Mouse (Mus musculus) megakaryocyte, embryonic 14.5 days (primary cell): ENCODE measurements around the gene Lif. TPM values are rescaled to one million over a fixed set of nuclear protein-coding genes. Genes with fewer than 3 reads are reported as not detected.

Experiments used
- H3K27me3 ChIP-seq: replicated peaks from 2 replicates; pipeline ENCODE3; 2012; ENCODE audit warnings: inconsistent platforms
- H3K36me3 ChIP-seq: replicated peaks from 2 replicates; pipeline ENCODE3; 2012; ENCODE audit warnings: low read length, inconsistent platforms, mixed read lengths
- H3K4me1 ChIP-seq: 2 replicates; pipeline ENCODE4 v1.6.1; 2012; ENCODE audit warnings: inconsistent platforms
- H3K4me3 ChIP-seq: replicated peaks from 2 replicates; pipeline ENCODE3; 2012; ENCODE audit warnings: moderate library complexity, mild to moderate bottlenecking, inconsistent platforms
- H3K9me3 ChIP-seq: 2 replicates; pipeline ENCODE4 v1.6.1; 2012; ENCODE audit warnings: inconsistent platforms
- FLI1 ChIP-seq: IDR thresholded peaks from 2 replicates; pipeline ENCODE4 v1.6.1; 2012; ENCODE audit warnings: low read length, inconsistent platforms, mixed read lengths
- GATA1 ChIP-seq: IDR thresholded peaks from 3 replicates; pipeline ENCODE4 v1.6.1; 2012; ENCODE audit warnings: mixed read lengths, low read length, inconsistent platforms, borderline replicate concordance
- polyA plus RNA-seq: library from polyadenylated mRNA; stranded (reverse); fragments of >175 nt; gene quantifications from 2 replicates; pipeline ENCODE4 v1.2.3, GENCODE M21; 2012; ENCODE audit warnings: low replicate concordance; ENCODE audit not compliant: insufficient read depth

The Lif gene
- polyA plus RNA-seq, 1 experiment, result 0.07 TPM

- no peaks in the 10 kb centered on the region for H3K9me3 ChIP-seq
- H3K4me1 ChIP-seq, result peaks cover 72% of the 10 kb centered on the region
- TF ChIP-seq GATA1, result no peak
- no peak for TF ChIP-seq FLI1
- no peaks in the 10 kb centered on the region for H3K36me3 ChIP-seq
- peaks cover 82% of the 10 kb centered on the region for H3K27me3 ChIP-seq
- no peak overlapping the region for H3K4me3 ChIP-seq
These were observed 36.1 kb downstream of the Lif start for GRCm38 (mm10) chr11:4293481-4293880.

- no peak overlapping the region for H3K4me3 ChIP-seq
- peaks cover 72% of the 10 kb centered on the region for H3K4me1 ChIP-seq
- no peaks in the 10 kb centered on the region for H3K36me3 ChIP-seq
- no peaks in the 10 kb centered on the region for H3K9me3 ChIP-seq
- peaks cover 82% of the 10 kb centered on the region for H3K27me3 ChIP-seq
- TF ChIP-seq GATA1, result no peak
- TF ChIP-seq FLI1, result no peak
These were observed 36.7 kb downstream of the Lif start for GRCm38 (mm10) chr11:4294047-4294446.

- Histone ChIP-seq H3K9me3 (no peaks in the 10 kb centered on the region), H3K4me3 (no peak overlapping the region), H3K36me3 (no peaks in the 10 kb centered on the region), H3K27me3 (peaks cover 81% of the 10 kb centered on the region), H3K4me1 (peaks cover 72% of the 10 kb centered on the region)
- TF ChIP-seq FLI1 (no peak), GATA1 (no peak)
These were observed 37.4 kb downstream of the Lif start for GRCm38 (mm10) chr11:4294495-4295351.

- Histone ChIP-seq H3K27me3 (peaks cover 81% of the 10 kb centered on the region), H3K4me3 (no peak overlapping the region), H3K36me3 (no peaks in the 10 kb centered on the region), H3K4me1 (peaks cover 68% of the 10 kb centered on the region), H3K9me3 (no peaks in the 10 kb centered on the region)
- TF ChIP-seq FLI1, result no peak
- no peak for TF ChIP-seq GATA1
These were observed 39.4 kb downstream of the Lif start for GRCm38 (mm10) chr11:4296610-4297275.

- Histone ChIP-seq H3K4me1 (peaks cover 58% of the 10 kb centered on the region), H3K9me3 (no peaks in the 10 kb centered on the region), H3K36me3 (no peaks in the 10 kb centered on the region), H3K27me3 (peaks cover 80% of the 10 kb centered on the region), H3K4me3 (peak overlapping the region; percentile 35)
- TF ChIP-seq GATA1, result no peak
- TF ChIP-seq FLI1, result no peak
These were observed 40.4 kb downstream of the Lif start for GRCm38 (mm10) chr11:4297753-4298152.

DNA sequence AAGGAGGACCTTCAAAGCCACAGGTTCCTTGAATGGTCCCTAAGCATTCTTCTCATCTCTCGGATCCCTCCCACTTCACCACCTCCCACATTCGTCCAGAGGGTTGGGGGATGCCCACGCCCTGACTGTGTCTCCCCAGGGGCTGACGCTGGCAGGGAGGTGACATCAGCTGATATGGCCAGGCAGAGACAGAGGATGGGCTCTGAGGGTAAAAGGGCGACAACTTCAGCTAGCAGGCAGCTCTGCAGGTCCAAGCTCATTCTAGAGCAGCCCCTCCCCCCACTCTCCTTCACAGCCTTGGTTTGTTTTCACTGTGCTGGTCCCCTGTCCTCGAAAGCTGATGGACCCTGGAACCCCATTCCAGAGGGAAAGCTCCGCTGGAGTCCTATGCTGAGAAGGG, 41.3 kb downstream of the Lif start:
- Histone ChIP-seq H3K4me3 (no peak overlapping the region), H3K36me3 (no peaks in the 10 kb centered on the region), H3K4me1 (peaks cover 49% of the 10 kb centered on the region), H3K9me3 (no peaks in the 10 kb centered on the region), H3K27me3 (peaks cover 80% of the 10 kb centered on the region)
- TF ChIP-seq GATA1, result no peak
- TF ChIP-seq FLI1, result no peak

DNA sequence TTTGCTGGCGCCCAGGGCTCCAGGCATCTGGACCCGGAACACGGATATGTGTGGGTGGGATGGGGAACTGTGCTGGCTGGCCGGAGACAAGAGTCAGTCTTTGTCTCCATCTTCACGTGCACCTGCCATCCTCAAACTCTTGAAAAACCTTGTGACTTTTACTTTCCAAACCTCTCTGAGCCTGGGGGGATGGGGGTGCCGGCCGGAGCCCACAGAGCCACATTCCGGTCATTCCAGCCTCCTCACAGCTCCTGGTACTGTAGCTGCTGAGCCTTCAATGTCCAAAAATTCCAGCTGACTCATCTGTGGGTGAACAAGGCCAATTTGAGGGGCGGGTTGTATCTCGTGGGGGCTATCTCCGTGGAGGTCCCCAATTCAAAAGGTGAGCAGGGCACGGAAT, 41.8 kb downstream of the Lif start:
- H3K4me3 ChIP-seq, result no peak overlapping the region
- TF ChIP-seq FLI1 (no peak), GATA1 (no peak)
- no peaks in the 10 kb centered on the region for H3K36me3 ChIP-seq
- H3K4me1 ChIP-seq, result peaks cover 44% of the 10 kb centered on the region
- peaks cover 78% of the 10 kb centered on the region for H3K27me3 ChIP-seq
- H3K9me3 ChIP-seq, result no peaks in the 10 kb centered on the region

- H3K4me1 ChIP-seq, result peaks cover 41% of the 10 kb centered on the region
- no peaks in the 10 kb centered on the region for H3K9me3 ChIP-seq
- H3K36me3 ChIP-seq, result no peaks in the 10 kb centered on the region
- no peak overlapping the region for H3K4me3 ChIP-seq
- peaks cover 72% of the 10 kb centered on the region for H3K27me3 ChIP-seq
- TF ChIP-seq GATA1 (no peak), FLI1 (no peak)
These were observed 42.5 kb downstream of the Lif start for GRCm38 (mm10) chr11:4299735-4300474.

GRCm38 (mm10) chr11:4300683-4301082, 43.3 kb downstream of the Lif start:
- TF ChIP-seq GATA1 (no peak), FLI1 (no peak)
- H3K9me3 ChIP-seq, result no peaks in the 10 kb centered on the region
- H3K36me3 ChIP-seq, result no peaks in the 10 kb centered on the region
- H3K4me3 ChIP-seq, result no peak overlapping the region
- peaks cover 35% of the 10 kb centered on the region for H3K4me1 ChIP-seq
- peaks cover 71% of the 10 kb centered on the region for H3K27me3 ChIP-seq

GRCm38 (mm10) chr11:4302363-4302913, 45.1 kb downstream of the Lif start:
- Histone ChIP-seq H3K4me3 (no peak overlapping the region), H3K27me3 (peaks cover 67% of the 10 kb centered on the region), H3K36me3 (no peaks in the 10 kb centered on the region), H3K4me1 (peaks cover 21% of the 10 kb centered on the region), H3K9me3 (no peaks in the 10 kb centered on the region)
- TF ChIP-seq GATA1 (no peak), FLI1 (no peak)
